Mouse (Mus musculus) embryonic facial prominence, embryonic 12.5 days (tissue): Measurements from ENCODE around the gene Pik3r1. TPM values are rescaled to one million over a fixed set of nuclear protein-coding genes. Genes with fewer than 3 reads are reported as not detected.

Experiments used
- ATAC-seq: fragments of 200-750 bp; cut with Nextera tagmentation; 2 replicates; pipeline ENCODE4 v1.8.0; 2017; ENCODE audit not compliant: insufficient number of reproducible peaks, insufficient read depth, low FRiP score, low TSS enrichment
- H3K27ac ChIP-seq: fragments of 300-500 bp; sonication (generic); 2 replicates; pipeline ENCODE4 v1.5.1; 2016; ENCODE audit warnings: mild to moderate bottlenecking
- H3K27me3 ChIP-seq: fragments of 300-500 bp; sonication (generic); 2 replicates; pipeline ENCODE4 v1.6.1; 2016; ENCODE audit warnings: mild to moderate bottlenecking, moderate library complexity
- H3K36me3 ChIP-seq: fragments of 300-500 bp; sonication (generic); 2 replicates; pipeline ENCODE4 v1.6.1; 2016; ENCODE audit warnings: mild to moderate bottlenecking
- H3K4me1 ChIP-seq: fragments of 300-500 bp; sonication (generic); 2 replicates; pipeline ENCODE4 v1.6.1; 2016
- H3K4me2 ChIP-seq: fragments of 300-500 bp; sonication (generic); replicated peaks from 2 replicates; pipeline ENCODE4 v1.6.1; 2016; ENCODE audit warnings: mild to moderate bottlenecking, moderate library complexity
- H3K4me3 ChIP-seq: fragments of 300-500 bp; sonication (generic); 2 replicates; pipeline ENCODE4 v1.5.1; 2016; ENCODE audit warnings: mild to moderate bottlenecking
- H3K9ac ChIP-seq: fragments of 300-500 bp; sonication (generic); 2 replicates; pipeline ENCODE4 v1.6.1; 2016; ENCODE audit warnings: mild to moderate bottlenecking, moderate library complexity
- H3K9me3 ChIP-seq: fragments of 300-500 bp; sonication (generic); 2 replicates; pipeline ENCODE4 v1.6.1; 2016; ENCODE audit warnings: mild to moderate bottlenecking, moderate library complexity
- WGBS: fragments of 180-500 bp; shearing (Covaris S2); methylation state at CpG from one replicate; pipeline ENCODE4 v1.1.7; 2016; 5-methylcytosine and 5-hydroxymethylcytosine counted together
- polyA plus RNA-seq: library from polyadenylated mRNA; unstranded; fragments of >200 nt; fragmentation: Nextera tagmentation; extraction: Ambion mirVana; gene quantifications from 2 replicates; pipeline ENCODE4 v1.2.1, GENCODE M21; 2016

The Pik3r1 gene
- polyA plus RNA-seq, 1 experiment from 2014 or later: 36.1 TPM

GRCm38 (mm10) chr13:101746012-101746595 lies 21.9 kb downstream of the Pik3r1 start:
- no peak overlapping the region for H3K4me2 ChIP-seq
- no peak overlapping the region for H3K9ac ChIP-seq
- H3K36me3 ChIP-seq: no peaks in the 10 kb centered on the region
- ATAC-seq: no peak
- no peaks in the 10 kb centered on the region for H3K9me3 ChIP-seq
- 0 out of 2 replicates have a peak, but pooled peaks cover 3% of the 10 kb centered on the region for H3K4me1 ChIP-seq
- H3K27me3 ChIP-seq: no peaks in the 10 kb centered on the region
- 55% methylated on average over 8 of the region's 8 CpGs for WGBS
- H3K27ac ChIP-seq: no peak overlapping the region
- no peak overlapping the region for H3K4me3 ChIP-seq

DNA sequence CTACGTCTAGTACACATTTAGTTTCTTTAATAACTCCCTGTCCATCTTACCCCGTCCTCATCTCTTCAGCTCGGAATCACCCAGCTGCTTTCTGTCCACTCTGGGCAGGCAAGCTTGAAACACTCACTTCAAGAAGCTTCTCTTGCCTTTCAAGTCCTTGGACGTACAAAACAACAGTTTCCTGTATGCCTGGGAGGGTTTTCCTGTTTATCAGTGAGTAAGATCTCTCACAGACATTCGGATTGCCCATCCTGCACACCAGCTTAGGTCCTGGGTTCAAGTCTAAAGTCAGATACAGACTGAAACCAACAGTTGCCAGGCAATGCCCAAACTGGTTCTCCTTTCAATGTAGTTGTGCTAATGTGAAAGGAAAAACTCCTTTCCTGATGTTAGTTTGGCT lies 23.1 kb downstream of the Pik3r1 start:
- Histone ChIP-seq H3K4me1 (0 out of 2 replicates have a peak, but pooled peaks cover 3% of the 10 kb centered on the region), H3K4me3 (no peak overlapping the region), H3K36me3 (no peaks in the 10 kb centered on the region), H3K27me3 (no peaks in the 10 kb centered on the region), H3K9me3 (no peaks in the 10 kb centered on the region), H3K9ac (no peak overlapping the region), H3K27ac (no peak overlapping the region), H3K4me2 (no peak overlapping the region)
- ATAC-seq: no peak
- WGBS: 64% methylated on average over 5 of the region's 5 CpGs

GRCm38 (mm10) chr13:101744053-101744452 lies 24.0 kb downstream of the Pik3r1 start:
- Histone ChIP-seq H3K4me2 (no peak overlapping the region), H3K27me3 (no peaks in the 10 kb centered on the region), H3K9ac (no peak overlapping the region), H3K27ac (no peak overlapping the region), H3K36me3 (no peaks in the 10 kb centered on the region), H3K4me3 (no peak overlapping the region), H3K9me3 (no peaks in the 10 kb centered on the region), H3K4me1 (0 out of 2 replicates have a peak, but pooled peaks cover 3% of the 10 kb centered on the region)
- WGBS: 77% methylated on average over 2 of the region's 2 CpGs
- no peak for ATAC-seq

DNA sequence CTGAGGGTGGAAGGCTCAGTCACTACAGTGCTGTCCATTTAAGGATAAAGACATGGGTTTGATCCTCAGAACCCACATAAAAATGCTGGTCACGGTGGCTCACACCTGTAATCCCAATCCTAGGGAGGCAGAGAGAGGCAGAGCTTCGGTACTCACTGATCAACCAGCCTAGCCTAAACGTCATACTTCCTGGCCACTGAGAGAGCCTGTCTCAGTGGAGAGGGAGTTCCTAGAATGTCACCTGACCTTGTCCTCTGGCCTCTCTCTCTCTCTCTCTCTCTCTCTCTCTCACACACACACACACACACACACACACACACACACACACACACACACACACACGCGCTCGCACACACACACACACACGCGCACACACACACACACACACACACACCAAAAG lies 24.8 kb downstream of the Pik3r1 start:
- 75% methylated on average over 5 of the region's 8 CpGs for WGBS
- no peak overlapping the region for H3K4me2 ChIP-seq
- H3K27ac ChIP-seq: no peak overlapping the region
- no peak overlapping the region for H3K4me3 ChIP-seq
- ATAC-seq: no peak
- H3K27me3 ChIP-seq: no peaks in the 10 kb centered on the region
- H3K9ac ChIP-seq: no peak overlapping the region
- H3K36me3 ChIP-seq: no peaks in the 10 kb centered on the region
- 0 out of 2 replicates have a peak, but pooled peaks cover 3% of the 10 kb centered on the region for H3K4me1 ChIP-seq
- no peaks in the 10 kb centered on the region for H3K9me3 ChIP-seq

DNA sequence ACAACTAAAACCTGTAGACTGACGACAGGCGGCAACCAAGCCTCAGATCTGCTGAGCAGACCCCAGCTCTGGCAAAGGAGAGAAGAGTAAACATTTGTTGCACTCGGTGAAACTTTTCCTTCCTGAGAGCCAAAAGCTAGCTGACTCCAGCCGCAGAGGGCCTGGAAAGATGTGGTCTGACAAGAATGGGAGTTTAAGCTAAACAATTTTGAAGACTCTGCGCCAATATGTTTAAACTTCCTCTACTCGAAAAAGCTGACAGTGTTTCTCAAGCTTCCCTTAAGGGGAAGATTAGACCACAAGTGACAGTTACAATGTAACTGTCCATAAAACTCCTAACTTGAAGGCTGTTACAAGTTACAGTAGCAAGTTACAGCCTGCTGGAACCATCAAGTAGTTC lies 25.4 kb downstream of the Pik3r1 start:
- WGBS: 58% methylated on average over 6 of the region's 6 CpGs
- no peak for ATAC-seq
- 0 out of 2 replicates have a peak, but pooled peaks cover 3% of the 10 kb centered on the region for H3K4me1 ChIP-seq
- no peaks in the 10 kb centered on the region for H3K9me3 ChIP-seq
- no peak overlapping the region for H3K9ac ChIP-seq
- no peak overlapping the region for H3K4me3 ChIP-seq
- H3K4me2 ChIP-seq: no peak overlapping the region
- no peak overlapping the region for H3K27ac ChIP-seq
- H3K36me3 ChIP-seq: no peaks in the 10 kb centered on the region
- no peaks in the 10 kb centered on the region for H3K27me3 ChIP-seq

GRCm38 (mm10) chr13:101741530-101742309 lies 26.3 kb downstream of the Pik3r1 start:
- ATAC-seq: no peak
- no peaks in the 10 kb centered on the region for H3K27me3 ChIP-seq

DNA sequence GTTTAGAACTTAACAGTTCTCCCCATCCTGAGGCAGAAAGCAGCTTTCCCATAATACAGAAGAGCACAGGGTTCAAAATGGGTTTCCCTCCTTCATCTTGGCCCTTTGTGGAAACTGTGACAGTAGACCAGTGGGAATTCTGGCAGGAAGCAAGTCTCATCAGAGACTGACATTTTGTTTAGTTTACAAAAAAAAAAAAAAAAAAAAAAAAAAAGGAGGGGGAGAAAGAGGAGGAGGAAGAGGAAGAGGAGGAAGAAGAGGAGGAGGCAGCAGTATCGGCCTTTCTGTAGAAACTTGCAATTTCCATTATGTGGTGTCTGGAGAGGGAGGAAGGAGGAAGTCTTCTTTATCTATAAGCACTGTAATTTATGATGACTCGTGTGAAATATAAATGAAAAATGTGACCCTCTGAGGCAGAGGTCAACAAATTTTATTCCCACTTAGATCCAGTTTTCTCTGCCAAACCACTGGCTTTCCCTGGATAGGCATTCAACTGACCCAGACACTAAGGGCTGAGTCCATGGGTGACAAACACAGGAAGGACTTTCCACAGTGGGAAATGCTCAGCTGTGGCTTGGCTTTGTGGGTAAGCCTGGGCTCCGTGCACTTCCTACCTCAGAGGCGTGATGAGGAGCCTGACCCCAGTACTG lies 28.2 kb downstream of the Pik3r1 start:
- H3K27ac ChIP-seq: no peak overlapping the region
- no peaks in the 10 kb centered on the region for H3K9me3 ChIP-seq
- no peak overlapping the region for H3K9ac ChIP-seq
- H3K4me2 ChIP-seq: no peak overlapping the region
- H3K36me3 ChIP-seq: no peaks in the 10 kb centered on the region
- H3K4me3 ChIP-seq: no peak overlapping the region
- H3K27me3 ChIP-seq: no peaks in the 10 kb centered on the region
- H3K4me1 ChIP-seq: peaks cover 6% of the 10 kb centered on the region
- WGBS: 66% methylated on average over 4 of the region's 4 CpGs
- ATAC-seq: no peak

More at GRCm38 (mm10) chr13:101741530-101742309, 26.3 kb downstream of the Pik3r1 start:
- WGBS: 86% methylated on average over 11 of the region's 11 CpGs
- Histone ChIP-seq H3K4me2 (no peak overlapping the region), H3K4me3 (no peak overlapping the region), H3K27ac (no peak overlapping the region), H3K36me3 (no peaks in the 10 kb centered on the region), H3K9ac (no peak overlapping the region), H3K9me3 (no peaks in the 10 kb centered on the region), H3K4me1 (peaks cover 4% of the 10 kb centered on the region)

GRCm38 (mm10) chr13:101738769-101739168 lies 29.2 kb downstream of the Pik3r1 start:
- no peaks in the 10 kb centered on the region for H3K27me3 ChIP-seq
- H3K9me3 ChIP-seq: no peaks in the 10 kb centered on the region
- H3K27ac ChIP-seq: no peak overlapping the region
- no peak overlapping the region for H3K4me2 ChIP-seq
- WGBS: 78% methylated on average over 6 of the region's 6 CpGs
- no peak overlapping the region for H3K9ac ChIP-seq
- H3K4me1 ChIP-seq: peaks cover 6% of the 10 kb centered on the region
- H3K36me3 ChIP-seq: no peaks in the 10 kb centered on the region
- H3K4me3 ChIP-seq: no peak overlapping the region
- ATAC-seq: no peak

DNA sequence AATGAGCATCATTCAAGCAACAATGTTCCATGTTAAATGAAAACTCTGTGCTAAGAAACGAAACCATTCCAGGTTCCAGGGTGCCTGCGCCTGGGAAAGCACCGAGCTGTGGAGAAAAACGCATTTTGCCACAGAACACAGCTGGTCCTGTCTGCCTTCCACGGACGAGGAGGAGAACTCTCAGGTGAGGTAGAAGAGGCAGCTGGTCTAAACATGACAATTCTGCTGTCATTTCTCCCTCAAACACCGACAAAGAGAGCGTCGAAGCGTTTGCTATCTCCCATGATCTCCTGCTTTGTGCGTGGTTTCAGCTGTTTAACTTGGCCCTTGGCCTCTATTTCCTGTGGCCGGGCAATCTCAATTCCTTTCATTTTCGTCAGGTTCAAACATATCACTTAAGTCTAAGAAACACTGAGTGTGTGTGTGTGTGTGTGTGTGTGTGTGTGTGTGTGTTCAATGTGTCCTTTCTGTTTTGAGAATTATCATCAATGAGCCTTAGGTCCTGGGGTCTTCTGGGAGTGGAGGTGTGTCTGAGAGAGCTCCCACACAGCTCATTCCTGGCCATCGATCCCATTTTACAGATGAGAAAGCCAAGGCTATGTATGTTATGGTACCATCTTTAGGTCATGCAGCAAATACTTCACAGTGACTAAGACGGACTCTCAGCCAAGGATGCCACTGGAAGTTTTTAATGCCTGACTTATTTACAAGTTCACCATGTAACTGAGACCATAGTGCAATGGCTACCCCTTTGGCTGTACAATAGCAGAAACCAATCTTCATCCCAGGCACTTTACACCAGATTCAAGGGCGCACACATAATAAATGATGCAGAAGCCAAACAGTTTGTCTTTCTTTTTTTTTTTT lies 31.3 kb downstream of the Pik3r1 start:
- Histone ChIP-seq H3K36me3 (no peaks in the 10 kb centered on the region), H3K4me1 (peaks cover 23% of the 10 kb centered on the region), H3K4me2 (no peak overlapping the region), H3K4me3 (no peak overlapping the region), H3K27me3 (no peaks in the 10 kb centered on the region), H3K9ac (no peak overlapping the region), H3K9me3 (no peaks in the 10 kb centered on the region), H3K27ac (no peak overlapping the region)
- no peak for ATAC-seq
- 63% methylated on average over 16 of the region's 16 CpGs for WGBS

DNA sequence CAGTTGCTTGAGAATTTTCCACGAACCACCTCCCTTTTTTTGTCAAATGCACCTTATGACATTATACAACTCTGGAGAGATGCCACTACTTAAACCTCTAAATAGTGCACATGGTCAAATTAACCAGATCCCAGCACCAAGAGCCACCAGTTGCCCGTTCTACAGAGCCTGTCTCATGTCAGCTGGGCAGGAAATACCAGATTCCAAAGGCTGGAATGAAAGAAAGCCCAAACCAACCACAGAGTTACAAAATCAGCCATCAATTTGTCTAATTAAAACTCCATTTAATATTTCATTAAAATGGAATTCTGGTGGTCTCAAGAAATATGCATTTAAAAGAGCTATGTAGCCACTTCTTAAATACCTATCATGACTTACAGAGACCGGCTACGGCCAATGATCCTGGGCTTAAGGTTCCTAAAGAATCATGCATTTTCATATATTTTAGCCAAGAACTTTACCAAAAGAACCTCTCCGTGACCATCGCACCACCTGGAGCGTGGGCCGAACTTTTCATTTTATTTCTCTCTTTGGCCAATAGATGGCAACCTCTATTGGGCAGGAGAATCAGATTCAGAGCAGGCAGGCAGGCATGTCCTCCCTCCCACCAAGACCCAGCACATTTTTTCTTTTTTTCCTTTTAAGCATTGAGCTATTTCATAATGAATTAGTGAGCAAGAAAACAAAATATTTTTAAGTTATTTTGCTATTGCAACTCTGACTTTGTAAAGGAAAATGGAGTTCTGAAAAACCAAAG lies 32.5 kb downstream of the Pik3r1 start:
- Histone ChIP-seq H3K9me3 (no peaks in the 10 kb centered on the region), H3K4me2 (no peak overlapping the region), H3K4me3 (no peak overlapping the region), H3K27ac (no peak overlapping the region), H3K36me3 (no peaks in the 10 kb centered on the region), H3K9ac (no peak overlapping the region), H3K4me1 (peaks cover 27% of the 10 kb centered on the region), H3K27me3 (no peaks in the 10 kb centered on the region)
- 65% methylated on average over 8 of the region's 8 CpGs for WGBS
- ATAC-seq: no peak

DNA sequence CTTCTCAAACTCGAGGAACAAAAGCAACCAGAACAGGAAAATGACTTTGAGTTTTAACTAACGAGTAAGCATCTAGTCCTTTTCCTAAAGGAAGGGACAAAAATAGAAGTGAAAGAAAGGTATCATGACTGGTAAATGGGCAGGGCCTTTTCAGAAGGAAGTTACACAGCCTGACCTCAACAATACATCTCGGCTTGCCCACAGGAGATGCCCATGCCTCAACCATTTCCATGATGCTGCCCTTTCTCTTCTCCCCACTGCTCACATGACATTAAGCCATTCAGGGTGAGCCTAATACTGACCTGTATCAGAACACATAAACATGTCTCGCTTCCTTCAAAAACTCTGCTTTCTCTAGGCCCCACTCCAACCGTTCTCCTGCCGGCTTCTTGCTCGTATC lies 33.8 kb downstream of the Pik3r1 start:
- Histone ChIP-seq H3K36me3 (no peaks in the 10 kb centered on the region), H3K9me3 (no peaks in the 10 kb centered on the region), H3K9ac (no peak overlapping the region), H3K27me3 (no peaks in the 10 kb centered on the region), H3K27ac (no peak overlapping the region), H3K4me1 (peaks cover 40% of the 10 kb centered on the region), H3K4me3 (no peak overlapping the region), H3K4me2 (no peak overlapping the region)
- ATAC-seq: no peak
- WGBS: 85% methylated on average over 7 of the region's 7 CpGs
